Mouse (Mus musculus) CH12F3 (cell line): ENCODE measurements around the gene Mapk10.

ENCODE experiments used
- in situ Hi-C: fragments of 300-500 bp; cut with MboI; formaldehyde crosslinking; loops from 2 replicates; pipeline ENCODE4 v1.14.3; 2020; ENCODE audit warnings: low sequenced_read_pairs

The Mapk10 gene

GRCm38 (mm10) chr5:103211101-103211848 lies at the start of gene Mapk10:
TSS of gene Mapk10 (minus strand) at chr5:103211334.
- in situ Hi-C loops, result no loop called here

DNA sequence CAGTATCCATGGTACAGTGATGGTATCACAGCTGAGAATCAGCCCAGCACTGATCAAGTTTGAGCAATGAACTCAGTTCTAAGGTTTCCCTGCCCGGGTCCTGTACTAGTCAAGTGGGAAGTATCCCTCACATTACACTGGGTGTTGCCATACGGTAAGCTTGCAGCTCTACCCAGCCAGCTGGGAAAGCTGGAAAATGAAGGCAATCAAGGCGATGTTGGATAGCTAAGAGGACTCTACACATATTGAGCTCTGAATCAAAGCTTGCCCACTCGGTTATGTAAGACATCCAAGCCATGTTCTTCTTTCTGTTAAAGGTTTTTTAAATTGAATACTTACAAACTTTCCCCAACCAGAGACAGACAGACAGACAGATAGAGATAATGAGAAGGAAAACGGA lies 45.0 kb upstream of the Mapk10 start:
- in situ Hi-C loops, result no loop called here

GRCm38 (mm10) chr5:103242430-103242829 lies 31.3 kb upstream of the Mapk10 start:
- in situ Hi-C loops, result no loop called here

DNA sequence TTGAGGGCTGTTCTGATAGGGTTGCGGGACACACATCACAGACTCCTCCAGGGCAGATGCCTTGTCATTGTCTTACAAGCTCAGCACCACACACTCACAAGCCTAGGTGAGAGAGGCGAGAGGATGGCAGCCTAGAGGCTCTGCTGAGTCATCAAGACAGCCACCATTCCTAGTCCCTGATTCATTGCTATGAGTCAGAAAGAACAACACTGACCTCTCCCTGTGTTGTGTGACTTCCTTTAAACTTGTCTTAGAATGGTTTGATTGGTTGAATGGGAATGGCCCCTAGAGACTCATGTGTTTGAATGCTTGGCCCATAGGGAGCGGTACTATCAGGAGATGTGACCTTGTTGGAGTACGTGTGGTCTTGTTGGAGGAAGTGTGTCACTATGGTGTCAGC lies 20.7 kb upstream of the Mapk10 start:
- in situ Hi-C loops, result no loop called here

DNA sequence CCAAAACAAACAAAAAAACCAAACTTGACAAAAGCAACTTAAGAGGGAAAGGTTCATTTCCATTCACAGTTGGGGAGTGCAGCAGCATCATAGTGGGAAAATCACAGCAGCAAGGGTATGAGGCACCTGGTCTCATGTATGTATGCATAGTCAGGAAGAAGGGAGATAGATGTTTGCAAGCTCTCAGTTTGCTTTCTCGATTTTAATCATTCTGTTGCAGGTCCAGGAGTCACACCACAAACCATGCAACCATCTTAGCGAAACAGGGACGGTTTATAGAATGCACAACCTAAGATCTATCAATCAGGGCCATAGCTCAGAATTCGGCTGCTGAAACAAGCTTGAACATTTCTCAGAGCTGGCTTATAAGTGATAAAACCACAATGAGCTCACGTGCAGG lies 19.2 kb upstream of the Mapk10 start:
- in situ Hi-C loops, result no loop called here

- in situ Hi-C loops, result no loop called here
Observed at GRCm38 (mm10) chr5:103229321-103229720, 18.2 kb upstream of the Mapk10 start.

- in situ Hi-C loops, result no loop called here
Observed at GRCm38 (mm10) chr5:103221997-103222396, 10.9 kb upstream of the Mapk10 start.

- in situ Hi-C loops, result no loop called here
Observed at GRCm38 (mm10) chr5:103210644-103211043, 490 bp downstream of the Mapk10 start.

- in situ Hi-C loops, result no loop called here
Observed at GRCm38 (mm10) chr5:103210018-103210417, 1.1 kb downstream of the Mapk10 start.

DNA sequence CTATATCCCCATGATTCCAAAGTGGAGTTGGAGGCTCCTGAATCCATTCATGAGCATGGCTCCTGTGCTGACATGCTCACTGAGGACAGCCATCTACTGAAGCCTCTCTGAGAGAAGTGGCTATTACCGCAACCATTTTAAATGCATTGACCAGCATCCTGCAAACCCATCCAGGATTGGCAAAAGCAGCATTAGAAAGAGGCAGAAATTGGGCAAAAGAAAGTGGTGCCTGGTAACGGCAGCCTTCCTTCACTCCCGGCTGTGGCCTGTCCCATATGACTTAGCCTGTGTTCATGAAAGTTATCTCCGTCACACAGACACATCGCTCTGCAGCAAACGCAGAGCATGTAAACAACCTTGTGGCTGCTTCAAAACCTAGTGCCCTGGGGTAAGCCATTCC lies 1.6 kb downstream of the Mapk10 start:
- in situ Hi-C loops, result no loop called here

GRCm38 (mm10) chr5:103208869-103209268 lies 2.3 kb downstream of the Mapk10 start:
- in situ Hi-C loops, result no loop called here

DNA sequence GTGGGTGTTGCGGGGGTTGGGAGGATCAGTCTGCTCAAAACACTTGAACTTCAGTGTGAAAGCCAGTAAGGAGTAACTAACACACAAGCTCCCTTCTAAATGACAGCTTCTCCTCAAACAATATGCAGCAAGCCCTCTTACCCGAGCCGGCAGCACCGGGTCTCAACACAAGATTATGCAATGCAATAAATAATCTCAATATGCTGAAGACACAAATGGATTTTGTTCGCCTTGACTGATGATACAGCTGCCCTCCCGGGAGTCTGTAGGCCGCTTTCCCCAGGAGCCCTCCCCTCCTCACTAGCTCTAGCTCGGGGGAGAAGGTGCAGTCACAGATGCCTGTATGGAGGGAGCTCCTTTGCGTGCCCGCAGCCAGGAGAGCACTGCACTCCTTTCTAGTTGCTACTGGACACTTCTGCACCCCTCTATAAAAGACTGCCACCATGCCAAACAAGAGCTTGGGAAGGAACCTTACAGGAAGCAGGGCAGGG lies 3.1 kb downstream of the Mapk10 start:
- in situ Hi-C loops, result no loop called here

GRCm38 (mm10) chr5:103197796-103198325 lies 13.3 kb downstream of the Mapk10 start:
- in situ Hi-C loops, result no loop called here

DNA sequence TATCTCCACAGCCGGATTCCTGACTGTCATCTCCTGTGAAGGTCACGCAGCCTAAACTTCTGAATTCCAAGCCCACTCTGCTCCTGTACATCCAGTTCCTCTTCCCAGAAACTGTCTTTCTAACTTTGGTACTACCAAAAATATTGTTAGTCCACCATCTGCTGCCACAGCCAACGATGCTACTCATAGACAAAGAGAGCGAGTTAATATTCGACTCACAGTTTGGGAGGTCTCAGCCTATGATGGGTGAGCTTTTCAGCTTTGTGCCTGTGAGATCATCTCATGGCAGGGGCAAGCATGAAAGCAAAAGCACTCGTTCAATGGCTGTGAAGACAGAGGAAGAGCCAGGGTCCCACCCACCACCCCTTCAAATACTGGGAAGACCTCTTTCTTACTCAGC lies 16.6 kb downstream of the Mapk10 start:
- in situ Hi-C loops, result no loop called here

GRCm38 (mm10) chr5:103193700-103194099 lies 17.4 kb downstream of the Mapk10 start:
- in situ Hi-C loops, result no loop called here

- in situ Hi-C loops, result no loop called here
Observed at GRCm38 (mm10) chr5:103191577-103191976, 19.6 kb downstream of the Mapk10 start.

DNA sequence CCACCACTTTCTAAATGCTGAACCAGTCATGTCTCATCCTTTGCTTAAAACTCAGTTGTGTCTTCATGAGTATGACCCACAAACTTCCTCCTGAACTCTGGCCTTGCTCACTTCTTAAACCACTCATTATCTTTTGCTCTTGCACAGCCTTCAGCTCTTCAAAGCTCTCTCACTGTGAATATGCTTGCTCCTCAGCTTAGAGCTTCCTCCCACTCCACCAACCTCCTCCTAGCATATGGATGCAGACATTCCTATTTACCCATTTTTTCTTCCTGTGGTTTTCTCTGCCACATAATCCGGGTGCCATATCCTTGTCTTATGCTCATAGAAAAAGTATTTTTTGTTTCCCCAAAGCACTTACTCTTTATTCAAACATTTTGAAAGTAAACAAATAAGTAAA lies 26.9 kb downstream of the Mapk10 start:
- in situ Hi-C loops, result no loop called here

- in situ Hi-C loops, result no loop called here
Observed at GRCm38 (mm10) chr5:103181622-103182021, 29.5 kb downstream of the Mapk10 start.

DNA sequence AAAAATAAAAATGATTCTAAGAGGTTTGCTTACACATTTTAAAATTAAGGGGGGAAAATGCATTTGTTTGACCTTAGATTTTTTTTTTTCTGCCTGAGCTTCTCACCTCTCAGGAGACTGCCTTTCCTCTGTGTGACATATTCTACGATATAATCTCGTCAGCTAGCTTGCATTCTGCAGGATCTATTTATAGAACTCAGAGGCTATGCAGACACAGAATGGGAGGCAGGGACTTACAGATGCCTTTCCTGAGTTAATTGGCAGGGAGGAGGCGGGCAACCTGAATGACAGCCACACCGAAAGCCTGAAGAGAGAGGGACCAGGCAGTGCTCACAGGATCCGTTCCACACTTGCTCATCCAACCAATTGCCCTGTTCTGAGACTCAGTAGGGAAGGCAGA lies 34.1 kb downstream of the Mapk10 start:
- in situ Hi-C loops, result no loop called here

DNA sequence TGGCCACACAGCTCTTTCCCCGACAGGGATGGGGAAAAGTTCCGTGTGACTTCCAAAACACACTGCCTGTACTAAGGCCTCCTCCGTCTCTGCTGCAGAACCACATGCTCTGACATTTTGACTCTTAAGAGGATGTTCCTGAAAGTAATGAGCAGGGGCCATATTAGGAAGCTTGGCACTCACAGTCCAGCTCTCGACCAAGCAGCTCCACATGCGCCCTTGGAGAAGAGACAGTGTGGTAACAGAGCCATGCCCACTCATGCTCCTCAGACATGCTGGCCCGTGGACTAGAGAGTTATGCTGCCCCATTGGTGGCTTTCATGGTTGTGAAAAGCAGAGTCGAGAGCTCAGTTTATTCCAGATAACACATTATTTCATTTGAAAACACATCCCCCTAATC lies 35.1 kb downstream of the Mapk10 start:
- in situ Hi-C loops, result no loop called here

DNA sequence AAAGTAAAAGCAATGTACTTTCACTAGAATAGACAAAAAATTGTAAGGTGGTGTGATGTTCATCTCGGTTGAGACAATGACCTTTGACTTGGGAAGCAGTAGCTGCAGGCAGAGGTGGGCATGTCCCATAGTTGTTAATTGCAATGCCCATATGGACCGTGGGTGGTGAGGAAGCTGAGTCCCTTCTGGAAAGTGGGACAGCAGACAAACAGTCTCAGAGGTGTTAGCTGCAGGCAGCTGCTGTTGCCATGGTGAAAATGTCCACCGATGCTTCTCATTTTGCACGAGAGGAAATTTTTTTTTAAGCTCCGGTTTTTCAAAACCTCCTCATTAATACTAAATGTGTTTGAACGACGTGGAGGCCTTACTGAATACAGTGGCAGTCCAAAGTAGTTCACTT lies 36.5 kb downstream of the Mapk10 start:
- in situ Hi-C loops, result no loop called here

DNA sequence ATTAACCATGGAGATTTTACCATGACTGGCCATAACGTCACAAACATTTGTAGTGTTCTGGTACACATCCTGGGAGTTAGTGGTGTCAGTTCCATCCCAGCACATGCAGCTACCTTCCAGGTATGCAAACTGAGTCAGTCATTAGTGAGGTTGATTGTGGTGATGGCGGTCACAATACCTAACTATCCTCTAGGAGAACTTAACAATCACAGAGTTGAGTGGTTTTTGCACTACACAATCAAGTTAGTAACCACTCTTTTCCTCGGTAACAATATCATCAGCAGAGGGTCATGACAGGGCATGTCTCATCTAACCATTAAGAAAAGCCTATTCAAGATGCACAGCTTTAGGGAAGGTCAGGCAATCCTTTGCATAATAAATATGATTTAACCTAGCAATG lies 39.9 kb downstream of the Mapk10 start:
- in situ Hi-C loops, result no loop called here

- in situ Hi-C loops, result no loop called here
Observed at GRCm38 (mm10) chr5:103167371-103167770, 43.8 kb downstream of the Mapk10 start.
